Mouse (Mus musculus) midbrain, embryonic 16.5 days (tissue): ENCODE results near the gene Atp2a2. TPM values are rescaled to one million over a fixed set of nuclear protein-coding genes. Genes with fewer than 3 reads are reported as not detected.
A peak's percentile ranks its signal among the peaks of the same experiment; 100 is the strongest.

ENCODE experiments used
- ATAC-seq: fragments of 200-750 bp; cut with Nextera tagmentation; 2 replicates; pipeline ENCODE4 v1.8.0; 2017; ENCODE audit warnings: moderate TSS enrichment
- H3K27ac ChIP-seq: fragments of 300-500 bp; sonication (generic); 2 replicates; pipeline ENCODE4 v1.5.1; 2014; ENCODE audit warnings: mild to moderate bottlenecking, low read length, mixed read lengths
- H3K27me3 ChIP-seq: fragments of 300-500 bp; sonication (generic); 2 replicates; pipeline ENCODE4 v1.6.1; 2014; ENCODE audit warnings: low read depth, low read length, mixed read lengths; ENCODE audit not compliant: control insufficient read depth, insufficient read depth
- H3K36me3 ChIP-seq: fragments of 300-500 bp; sonication (generic); 2 replicates; pipeline ENCODE4 v1.6.1; 2014; ENCODE audit warnings: mild to moderate bottlenecking, low read length, moderate library complexity, mixed read lengths; ENCODE audit not compliant: control insufficient read depth, insufficient read depth
- H3K4me1 ChIP-seq: fragments of 300-500 bp; sonication (generic); 2 replicates; pipeline ENCODE4 v1.6.1; 2014; ENCODE audit warnings: mild to moderate bottlenecking, low read length, mixed read lengths; ENCODE audit not compliant: control insufficient read depth, insufficient read depth
- H3K4me2 ChIP-seq: fragments of 300-500 bp; sonication (generic); 2 replicates; pipeline ENCODE4 v1.6.1; 2014; ENCODE audit warnings: mild to moderate bottlenecking, low read length, mixed read lengths
- H3K4me3 ChIP-seq: fragments of 300-500 bp; sonication (generic); 2 replicates; pipeline ENCODE4 v1.5.1; 2014; ENCODE audit warnings: low read depth, mild to moderate bottlenecking, low read length, moderate library complexity, mixed read lengths
- H3K9ac ChIP-seq: fragments of 300-500 bp; sonication (generic); 2 replicates; pipeline ENCODE4 v1.6.1; 2014; ENCODE audit warnings: low read depth, low read length, mixed read lengths
- H3K9me3 ChIP-seq: fragments of 300-500 bp; sonication (generic); replicated peaks from 2 replicates; pipeline ENCODE4 v1.6.1; 2014; ENCODE audit warnings: mild to moderate bottlenecking, low read length, mixed read lengths; ENCODE audit not compliant: control insufficient read depth, poor library complexity, severe bottlenecking
- WGBS: fragments of 180-500 bp; shearing (Covaris S2); extraction: QIAGEN DNeasy Blood & Tissue Kit; methylation state at CpG from one replicate; pipeline ENCODE4 v1.1.7; 2014; 5-methylcytosine and 5-hydroxymethylcytosine counted together
- polyA plus RNA-seq: library from polyadenylated mRNA; unstranded; fragments of >200 nt; fragmentation: Nextera tagmentation; extraction: Ambion mirVana; gene quantifications from 2 replicates; pipeline ENCODE4 v1.2.1, GENCODE M21; 2015

Atp2a2 gene
- polyA plus RNA-seq = 44.4 and 45.6 TPM in 2 replicates

DNA sequence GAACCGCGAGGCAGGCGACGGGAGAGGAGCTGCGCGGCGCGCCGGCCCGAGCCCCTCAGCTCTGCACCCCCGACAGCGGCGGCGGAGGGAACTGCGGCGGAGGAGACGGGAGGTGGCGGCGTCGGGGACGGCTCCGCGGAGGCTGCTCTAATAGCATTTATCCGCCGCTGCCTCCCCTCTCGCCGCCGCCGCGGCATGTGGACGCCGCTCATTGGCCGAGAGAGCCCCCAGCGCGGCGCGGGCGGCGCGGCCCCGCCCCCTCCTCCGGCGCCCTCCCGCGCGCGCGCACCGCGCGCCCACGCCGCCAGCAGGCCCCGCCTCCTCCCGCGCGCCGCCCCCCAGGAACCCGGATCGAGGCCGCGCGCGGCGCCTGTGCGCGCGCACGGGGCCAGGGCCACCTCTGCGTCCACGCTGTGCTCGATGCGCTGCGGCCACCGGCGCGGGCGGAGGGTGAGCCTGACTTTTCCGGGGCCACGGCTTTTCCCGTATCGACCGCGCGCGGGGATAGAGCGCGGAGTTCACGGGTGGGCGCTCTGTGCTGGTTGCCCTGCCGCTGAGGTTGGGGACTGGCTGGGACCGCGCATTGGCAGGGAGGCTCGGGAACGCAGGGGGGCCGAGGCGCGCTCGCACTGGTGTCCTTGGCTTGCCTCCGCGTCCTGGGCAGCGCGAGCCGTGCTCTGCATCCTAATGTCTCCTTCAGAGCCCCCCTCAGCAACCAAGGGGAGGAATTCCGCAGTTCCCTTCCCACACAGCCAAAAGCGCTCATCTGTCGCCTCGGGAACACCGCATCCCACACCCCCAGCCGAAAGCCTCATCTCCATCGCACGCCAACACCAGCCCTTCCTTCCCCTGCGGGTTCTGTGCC lies at the start of gene Atp2a2:
Gene Atp2a2, minus strand, starts transcription at position 149 of the 865 bp plus-strand sequence.
- Histone ChIP-seq H3K4me1 (peaks cover 35% of the 10 kb centered on the region), H3K9ac (peak within 1 kb of the TSS; percentile 98), H3K4me3 (peak within 1 kb of the TSS; percentile 96), H3K36me3 (no peaks in the 10 kb centered on the region), H3K27me3 (no peaks in the 10 kb centered on the region), H3K9me3 (no peaks in the 10 kb centered on the region), H3K27ac (peak within 1 kb of the TSS; percentile 99), H3K4me2 (peak within 1 kb of the TSS; percentile 76)
- WGBS = under 1% methylated on average over 71 of the region's 113 CpGs
- ATAC-seq = peak; percentile 96

DNA sequence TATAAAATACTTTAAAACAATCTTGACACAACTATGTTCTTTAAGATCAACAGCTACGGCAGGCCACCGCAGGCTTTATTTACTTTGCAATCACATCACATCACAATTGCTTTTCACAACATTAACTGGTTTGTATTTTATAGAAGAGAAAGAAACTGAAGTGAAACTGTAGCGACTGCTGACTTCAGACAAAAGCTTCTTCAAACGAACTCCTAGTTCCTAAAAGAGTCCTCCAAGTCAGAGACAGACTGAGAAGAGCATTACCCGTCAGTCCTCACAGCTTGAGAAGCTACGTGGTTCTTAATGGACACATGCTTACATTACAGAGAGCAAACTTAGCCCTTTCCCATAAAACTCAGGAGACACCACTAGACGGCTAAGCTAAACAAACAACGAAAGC lies 48.4 kb upstream of the Atp2a2 start:
- Histone ChIP-seq H3K4me2 (no peak overlapping the region), H3K36me3 (no peaks in the 10 kb centered on the region), H3K9me3 (no peaks in the 10 kb centered on the region), H3K27ac (no peak overlapping the region), H3K4me3 (no peak overlapping the region), H3K9ac (no peak overlapping the region), H3K27me3 (no peaks in the 10 kb centered on the region), H3K4me1 (peaks cover 8% of the 10 kb centered on the region; the same call in 1 of the 2 replicates)
- 63% methylated on average over 8 of the region's 8 CpGs for WGBS
- no peak for ATAC-seq

DNA sequence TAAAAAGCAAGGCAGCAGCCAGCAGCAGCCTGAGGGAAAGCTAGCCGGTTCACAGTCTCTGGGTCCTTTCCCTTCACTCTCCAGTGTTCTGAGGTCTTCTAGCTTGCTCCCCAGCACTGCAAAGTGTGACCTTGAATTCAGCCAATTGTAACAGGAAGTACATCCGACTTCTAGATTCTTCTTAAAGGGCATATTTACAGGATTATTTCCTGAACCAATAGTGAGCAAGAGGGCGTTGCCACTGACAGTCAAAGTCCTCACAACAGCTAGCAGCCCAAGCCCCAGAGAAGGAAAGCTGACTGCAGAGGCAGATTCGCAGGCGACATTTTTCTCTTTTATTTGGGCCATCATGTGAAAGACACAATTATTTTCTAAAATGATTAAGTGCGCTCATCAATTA lies 46.6 kb upstream of the Atp2a2 start:
- Histone ChIP-seq H3K4me3 (no peak overlapping the region), H3K27ac (no peak overlapping the region), H3K27me3 (no peaks in the 10 kb centered on the region), H3K9me3 (no peaks in the 10 kb centered on the region), H3K36me3 (no peaks in the 10 kb centered on the region), H3K4me2 (no peak overlapping the region), H3K4me1 (peaks cover 8% of the 10 kb centered on the region; the same call in 1 of the 2 replicates), H3K9ac (no peak overlapping the region)
- WGBS = 69% methylated on average over 6 of the region's 6 CpGs
- no peak for ATAC-seq

DNA sequence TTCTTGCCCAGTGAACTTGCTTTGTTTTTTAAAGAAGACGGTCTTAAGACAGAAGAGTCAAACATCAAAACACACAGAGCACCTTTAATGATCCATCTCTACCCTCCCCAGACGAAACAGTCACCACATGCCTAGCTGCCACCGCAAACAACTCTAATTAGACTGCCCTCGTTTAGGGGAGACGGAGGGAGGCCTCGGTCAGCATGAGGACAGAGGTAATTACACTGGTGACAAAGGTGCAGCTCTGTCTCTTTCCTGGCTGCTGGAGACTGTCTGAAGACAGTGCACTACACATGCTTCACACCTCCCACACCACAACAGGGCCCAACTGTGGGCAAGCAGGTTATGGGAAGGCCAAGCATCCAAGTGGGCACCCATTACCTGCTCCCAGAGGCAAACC lies 45.8 kb upstream of the Atp2a2 start:
- 67% methylated on average over 6 of the region's 6 CpGs for WGBS

DNA sequence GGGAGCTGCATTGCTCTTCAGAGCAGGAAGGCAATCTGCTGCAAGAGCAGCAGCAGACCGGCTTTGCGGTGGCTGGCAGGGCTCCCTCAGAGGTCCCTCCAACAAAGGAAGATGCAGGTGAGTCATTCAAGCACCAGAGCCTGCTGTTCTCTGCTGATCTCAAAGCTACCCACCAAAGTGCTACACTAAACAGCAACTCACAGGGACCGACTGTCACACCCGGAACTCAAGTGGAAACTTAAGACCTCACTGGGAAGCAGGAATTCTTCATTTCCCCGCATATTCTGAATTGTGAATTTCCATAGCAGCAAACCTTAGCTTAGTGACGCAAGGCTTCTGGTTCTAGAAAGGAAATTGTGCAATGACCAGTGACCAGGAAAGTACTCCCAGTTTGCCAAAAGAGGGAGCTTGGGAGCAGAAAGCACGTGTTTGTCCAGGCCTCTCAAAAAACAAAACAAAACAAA lies 45.3 kb upstream of the Atp2a2 start:
- H3K9ac ChIP-seq = no peak overlapping the region
- H3K4me3 ChIP-seq = no peak overlapping the region
- H3K27ac ChIP-seq = no peak overlapping the region
- H3K36me3 ChIP-seq = no peaks in the 10 kb centered on the region
- 66% methylated on average over 7 of the region's 7 CpGs for WGBS
- no peaks in the 10 kb centered on the region for H3K27me3 ChIP-seq
- H3K4me2 ChIP-seq = no peak overlapping the region
- H3K9me3 ChIP-seq = no peaks in the 10 kb centered on the region
- peaks cover 8% of the 10 kb centered on the region; the same call in 1 of the 2 replicates for H3K4me1 ChIP-seq
- ATAC-seq = no peak

More for the DNA sequence above, 45.8 kb upstream of the Atp2a2 start:
- Histone ChIP-seq H3K9ac (no peak overlapping the region), H3K27ac (no peak overlapping the region), H3K4me2 (no peak overlapping the region), H3K9me3 (no peaks in the 10 kb centered on the region), H3K4me1 (peaks cover 8% of the 10 kb centered on the region; the same call in 1 of the 2 replicates), H3K36me3 (no peaks in the 10 kb centered on the region), H3K4me3 (no peak overlapping the region), H3K27me3 (no peaks in the 10 kb centered on the region)
- ATAC-seq = no peak

DNA sequence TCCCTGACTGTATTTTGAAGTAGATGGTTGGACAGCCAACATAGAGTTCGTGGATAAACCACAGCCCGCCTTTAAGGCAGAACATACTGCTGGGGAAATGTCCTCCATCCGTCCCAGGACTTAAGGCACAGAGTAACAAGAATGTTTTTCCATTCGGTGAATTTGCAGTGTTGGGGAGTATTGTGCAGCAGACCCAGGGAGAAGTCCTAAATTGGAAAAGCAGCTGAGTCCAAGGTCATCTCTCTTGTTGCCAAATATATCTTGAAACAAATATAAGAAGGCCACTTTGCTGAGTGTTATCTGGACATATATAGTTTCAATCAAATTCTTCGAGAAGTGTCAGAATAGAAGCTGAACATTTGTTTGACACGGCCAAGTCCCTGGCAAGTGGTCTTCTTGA lies 41.4 kb upstream of the Atp2a2 start:
- WGBS = 96% methylated on average over 6 of the region's 6 CpGs
- Histone ChIP-seq H3K9me3 (no peaks in the 10 kb centered on the region), H3K4me2 (no peak overlapping the region), H3K4me1 (peaks cover 2% of the 10 kb centered on the region; the same call in 1 of the 2 replicates), H3K9ac (no peak overlapping the region), H3K27me3 (no peaks in the 10 kb centered on the region), H3K36me3 (peaks cover 4% of the 10 kb centered on the region; the same call in 1 of the 2 replicates), H3K27ac (no peak overlapping the region), H3K4me3 (no peak overlapping the region)
- ATAC-seq = no peak

DNA sequence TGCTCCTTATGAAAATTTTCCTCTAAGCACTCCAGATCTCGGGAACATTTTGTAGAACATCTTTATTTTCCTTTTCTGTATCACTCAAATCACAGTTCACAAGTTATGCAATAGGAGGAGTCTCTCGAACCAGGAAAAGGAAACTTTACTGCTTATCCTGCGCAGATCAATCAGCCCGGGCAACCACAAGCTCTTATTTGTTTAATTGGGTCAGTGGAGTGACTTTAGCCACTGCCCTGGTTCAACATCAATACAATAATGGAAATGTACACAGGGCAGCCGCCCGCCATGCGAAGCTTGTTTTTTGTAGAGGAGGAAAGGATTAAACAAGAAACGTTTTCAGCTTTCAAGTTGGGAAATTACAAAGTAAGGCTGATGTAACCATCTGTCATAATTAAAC lies 39.8 kb upstream of the Atp2a2 start:
- ATAC-seq = no peak
- Histone ChIP-seq H3K27me3 (no peaks in the 10 kb centered on the region), H3K4me1 (no peaks in the 10 kb centered on the region), H3K4me3 (no peak overlapping the region), H3K27ac (no peak overlapping the region), H3K9ac (no peak overlapping the region), H3K9me3 (no peaks in the 10 kb centered on the region), H3K36me3 (peaks cover 9% of the 10 kb centered on the region; the same call in 1 of the 2 replicates), H3K4me2 (no peak overlapping the region)
- 90% methylated on average over 8 of the region's 8 CpGs for WGBS

DNA sequence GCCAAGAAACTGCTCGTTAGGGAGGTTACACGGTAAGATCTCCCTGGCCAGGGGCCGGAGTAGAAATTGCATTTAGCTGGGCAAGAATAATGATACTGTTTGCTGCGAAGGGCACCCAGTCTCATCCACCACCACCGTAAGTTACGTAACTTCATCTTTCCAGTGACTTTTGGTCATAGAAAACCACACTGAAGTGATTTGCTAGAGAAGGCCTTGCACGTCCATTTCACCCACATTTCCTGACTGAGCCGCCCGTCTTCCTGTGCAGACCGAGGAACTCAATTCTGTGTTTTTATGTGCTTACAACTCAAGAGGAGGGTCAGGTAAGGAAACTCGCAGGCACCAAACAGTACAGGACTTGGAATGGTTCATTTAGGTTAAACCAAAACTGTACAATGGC lies 36.1 kb upstream of the Atp2a2 start:
- H3K4me3 ChIP-seq = no peak overlapping the region
- ATAC-seq = no peak
- H3K9me3 ChIP-seq = no peaks in the 10 kb centered on the region
- no peaks in the 10 kb centered on the region for H3K4me1 ChIP-seq
- H3K4me2 ChIP-seq = no peak overlapping the region
- H3K27ac ChIP-seq = no peak overlapping the region
- H3K27me3 ChIP-seq = no peaks in the 10 kb centered on the region
- WGBS = 95% methylated on average over 11 of the region's 11 CpGs
- H3K36me3 ChIP-seq = peaks cover 9% of the 10 kb centered on the region; the same call in 1 of the 2 replicates
- H3K9ac ChIP-seq = no peak overlapping the region

DNA sequence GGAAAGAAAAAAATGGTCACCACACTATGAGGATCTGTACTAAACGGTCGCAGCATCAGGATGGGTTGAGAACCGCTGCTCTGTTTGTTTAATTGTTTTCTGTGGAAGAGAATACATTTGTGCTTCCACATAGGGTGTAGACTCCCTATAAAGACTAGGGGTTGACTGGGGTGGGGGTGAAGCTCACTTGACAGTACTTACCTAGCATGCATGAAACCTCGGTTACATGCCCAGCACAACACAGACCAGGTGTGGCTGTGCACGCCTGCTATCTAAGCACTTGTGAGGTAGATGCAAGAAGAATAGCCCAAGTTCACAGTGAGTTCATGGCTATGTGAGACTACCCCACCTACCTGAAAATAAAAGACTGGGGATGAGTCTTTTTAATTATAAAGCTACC lies 35.6 kb upstream of the Atp2a2 start:
- WGBS = 94% methylated on average over 5 of the region's 5 CpGs
- Histone ChIP-seq H3K4me2 (no peak overlapping the region), H3K36me3 (peaks cover 9% of the 10 kb centered on the region; the same call in 1 of the 2 replicates), H3K27ac (no peak overlapping the region), H3K9ac (no peak overlapping the region), H3K27me3 (no peaks in the 10 kb centered on the region), H3K4me3 (no peak overlapping the region), H3K9me3 (no peaks in the 10 kb centered on the region), H3K4me1 (no peaks in the 10 kb centered on the region)
- ATAC-seq = no peak
